Mouse (Mus musculus) adrenal gland, postnatal 25 days (tissue): ENCODE data around the gene A630073D07Rik. TPM values are rescaled to one million over a fixed set of nuclear protein-coding genes. Genes with fewer than 3 reads are reported as not detected.
"Not testable (repeated sequence)": the region's sequence is repeated elsewhere in the genome, so short reads cannot be mapped to it uniquely, and the experiment has no call there.

ENCODE experiments used
- DNase-seq: peaks from one replicate; pipeline ENCODE4 v3.0.0; 2021; ENCODE audit warnings: mixed read lengths
- long read RNA-seq: library from polyadenylated mRNA; stranded (forward); transcript quantifications from one replicate; pipeline ENCODE4 v2.0.0, GENCODE M21; 2021
- total RNA-seq: library from RNA; stranded (reverse); gene quantifications from 2 replicates; pipeline ENCODE4 v1.2.3, GENCODE M21; 2021

The A630073D07Rik gene
- total RNA-seq = not detected in 2 replicates
- long read RNA-seq = 0 reads

- no peak for DNase-seq
Observed at GRCm38 (mm10) chr6:132651426-132651825, at the start of gene A630073D07Rik. Gene A630073D07Rik, minus strand, starts transcription at chr6:132651526.

GRCm38 (mm10) chr6:132700907-132701306 is 49.6 kb upstream of the A630073D07Rik start, which contains the start of gene Tas2r121:
Gene Tas2r121, minus strand, starts transcription at chr6:132701007.
- no peak for DNase-seq

GRCm38 (mm10) chr6:132691596-132691995 is 40.3 kb upstream of the A630073D07Rik start:
- DNase-seq = not testable (repeated sequence)

- no peak for DNase-seq
Observed at GRCm38 (mm10) chr6:132656653-132657052, 5.3 kb upstream of the A630073D07Rik start, which contains the start of gene Tas2r120. Gene Tas2r120, plus strand, starts transcription at chr6:132656953.

GRCm38 (mm10) chr6:132649399-132649798 is 1.9 kb downstream of the A630073D07Rik start:
- no peak for DNase-seq

GRCm38 (mm10) chr6:132595613-132596012 is 55.7 kb downstream of the A630073D07Rik start, which contains the start of gene Prp2:
Gene Prp2, plus strand, starts transcription at chr6:132595913.
- not testable (repeated sequence) for DNase-seq

Other genes with a start within 250 kb of the A630073D07Rik start
- gene Prh1, start 81.7 kb downstream of the A630073D07Rik start, total RNA-seq = not detected in 2 replicates
- gene Prp2, start 55.6 kb downstream of the A630073D07Rik start, total RNA-seq = not detected in 2 replicates
- not detected in 2 replicates for gene Tas2r120, start 5.4 kb upstream of the A630073D07Rik start, total RNA-seq
- gene Tas2r121, start 49.5 kb upstream of the A630073D07Rik start, total RNA-seq = not detected in 2 replicates
- gene Tas2r122, start 60.4 kb upstream of the A630073D07Rik start, total RNA-seq = not detected in 2 replicates
- gene Tas2r115, start 86.5 kb upstream of the A630073D07Rik start, total RNA-seq = not detected in 2 replicates
- gene Tas2r124, start 103.2 kb upstream of the A630073D07Rik start, total RNA-seq = not detected in 2 replicates
- gene Tas2r102, start 110.6 kb upstream of the A630073D07Rik start, total RNA-seq = not detected in 2 replicates
- gene Tas2r136, start 126.6 kb upstream of the A630073D07Rik start, total RNA-seq = not detected in 2 replicates
- gene Tas2r117, start 151.3 kb upstream of the A630073D07Rik start, total RNA-seq = not detected in 2 replicates
- not detected in 2 replicates for gene Tas2r123, start 195.6 kb upstream of the A630073D07Rik start, total RNA-seq
- gene Tas2r116, start 203.9 kb upstream of the A630073D07Rik start, total RNA-seq = not detected in 2 replicates
- gene Tas2r110, start 216.5 kb upstream of the A630073D07Rik start, total RNA-seq = not detected in 2 replicates
- gene Tas2r113, start 241.5 kb upstream of the A630073D07Rik start, total RNA-seq = not detected in 2 replicates